Mouse (Mus musculus) CD4-positive naive resting alpha-beta T cell, adult 76 days (primary cell): Measurements from ENCODE around the gene Cebpb. TPM values are rescaled to one million over a fixed set of nuclear protein-coding genes. Genes with fewer than 3 reads are reported as not detected.

ENCODE experiments used
- total RNA-seq: library from RNA; stranded (reverse); gene quantifications from one replicate; pipeline ENCODE4 v1.2.4, GENCODE M21; 2023

Cebpb gene
- 52.7 TPM for total RNA-seq

DNA sequence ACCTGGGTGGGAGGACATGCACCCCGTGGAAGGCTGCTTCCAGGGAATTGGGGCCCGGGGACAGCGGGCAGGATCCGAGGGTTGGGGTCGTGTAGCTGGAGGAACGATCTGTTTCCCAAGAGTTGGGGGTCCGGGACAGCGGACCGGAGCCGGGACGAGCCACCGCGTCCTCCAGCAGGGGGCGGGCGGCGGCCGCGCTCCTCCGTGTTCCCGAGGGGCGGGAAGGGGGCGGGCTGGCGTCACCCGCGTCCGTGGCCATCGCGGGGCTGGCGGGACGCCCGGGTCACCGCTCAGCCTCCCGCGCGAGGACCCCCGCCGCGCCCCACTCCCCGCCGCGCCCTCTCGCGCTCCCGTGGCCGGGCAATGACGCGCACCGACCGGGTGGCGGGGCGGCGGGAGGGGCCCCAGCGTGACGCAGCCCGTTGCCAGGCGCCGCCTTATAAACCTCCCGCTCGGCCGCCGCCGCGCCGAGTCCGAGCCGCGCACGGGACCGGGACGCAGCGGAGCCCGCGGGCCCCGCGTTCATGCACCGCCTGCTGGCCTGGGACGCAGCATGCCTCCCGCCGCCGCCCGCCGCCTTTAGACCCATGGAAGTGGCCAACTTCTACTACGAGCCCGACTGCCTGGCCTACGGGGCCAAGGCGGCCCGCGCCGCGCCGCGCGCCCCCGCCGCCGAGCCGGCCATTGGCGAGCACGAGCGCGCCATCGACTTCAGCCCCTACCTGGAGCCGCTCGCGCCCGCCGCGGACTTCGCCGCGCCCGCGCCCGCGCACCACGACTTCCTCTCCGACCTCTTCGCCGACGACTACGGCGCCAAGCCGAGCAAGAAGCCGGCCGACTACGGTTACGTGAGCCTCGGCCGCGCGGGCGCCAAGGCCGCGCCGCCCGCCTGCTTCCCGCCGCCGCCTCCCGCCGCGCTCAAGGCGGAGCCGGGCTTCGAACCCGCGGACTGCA lies at the start of gene Cebpb:
TSS of gene Cebpb (plus strand) at position 418 of the 954 bp plus-strand sequence.

DNA sequence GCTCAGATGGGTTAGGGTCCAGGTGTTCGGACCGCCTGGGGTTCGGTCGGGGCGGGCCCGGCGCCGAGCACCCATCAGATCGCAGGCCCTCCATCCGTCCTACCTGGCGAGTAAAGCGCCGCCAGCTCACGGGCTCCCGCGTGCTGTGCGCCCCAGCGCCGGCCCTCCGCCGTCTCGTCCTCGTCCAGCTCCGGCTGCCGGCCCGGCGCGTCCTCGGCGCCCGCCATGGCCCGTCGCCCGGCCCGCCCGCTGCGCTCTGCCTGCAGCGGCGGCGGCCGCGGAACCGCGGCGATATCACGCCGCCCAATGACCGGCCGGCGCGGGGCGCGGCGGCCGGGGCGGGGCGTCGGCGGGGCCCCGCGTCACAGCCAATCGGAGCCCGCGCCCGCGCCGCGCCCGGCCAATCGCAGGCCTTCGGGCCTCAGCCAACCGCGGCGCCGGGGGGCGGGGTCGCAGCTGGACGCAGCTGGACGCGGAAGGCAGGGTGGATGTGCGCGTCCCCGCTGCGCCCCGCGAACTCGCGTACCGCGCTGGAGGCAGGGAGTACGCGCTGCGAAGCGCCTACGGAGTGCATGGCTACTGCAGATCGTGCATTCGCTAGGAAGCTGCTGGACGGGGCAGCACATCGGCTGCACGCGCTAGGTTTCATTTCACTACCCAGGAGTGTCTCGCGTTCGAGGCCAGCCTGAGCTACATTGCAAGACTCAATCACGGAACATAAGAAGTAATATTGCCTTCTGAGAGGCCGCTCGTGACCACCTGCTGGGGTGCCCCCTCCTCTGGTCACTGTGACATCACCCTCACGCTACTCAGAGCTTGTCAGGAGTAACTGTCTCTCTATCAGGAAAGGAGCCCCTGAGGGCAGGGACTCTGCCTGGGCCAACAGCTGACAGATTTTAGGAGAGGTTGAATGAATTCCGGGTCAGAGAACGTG lies 27.2 kb upstream of the Cebpb start, which contains the start of gene Gm20431:
TSS of gene Gm20431 (minus strand) at position 227 of the 934 bp plus-strand sequence.

DNA sequence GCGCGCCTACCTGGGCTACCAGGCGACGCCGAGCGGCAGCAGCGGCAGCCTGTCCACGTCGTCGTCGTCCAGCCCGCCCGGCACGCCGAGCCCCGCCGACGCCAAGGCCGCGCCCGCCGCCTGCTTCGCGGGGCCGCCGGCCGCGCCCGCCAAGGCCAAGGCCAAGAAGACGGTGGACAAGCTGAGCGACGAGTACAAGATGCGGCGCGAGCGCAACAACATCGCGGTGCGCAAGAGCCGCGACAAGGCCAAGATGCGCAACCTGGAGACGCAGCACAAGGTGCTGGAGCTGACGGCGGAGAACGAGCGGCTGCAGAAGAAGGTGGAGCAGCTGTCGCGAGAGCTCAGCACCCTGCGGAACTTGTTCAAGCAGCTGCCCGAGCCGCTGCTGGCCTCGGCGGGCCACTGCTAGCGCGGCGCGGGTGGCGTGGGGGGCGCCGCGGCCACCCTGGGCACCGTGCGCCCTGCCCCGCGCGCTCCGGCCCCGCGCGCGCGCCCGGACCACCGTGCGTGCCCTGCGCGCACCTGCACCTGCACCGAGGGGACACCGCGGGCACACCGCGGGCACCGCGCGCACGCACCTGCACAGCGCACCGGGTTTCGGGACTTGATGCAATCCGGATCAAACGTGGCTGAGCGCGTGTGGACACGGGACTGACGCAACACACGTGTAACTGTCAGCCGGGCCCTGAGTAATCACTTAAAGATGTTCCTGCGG lies 945 bp downstream of the Cebpb start, which contains the start of gene Tmem189:
TSS of gene Tmem189 (minus strand) at position 322 of the 718 bp plus-strand sequence.

Other genes starting within 250 kb of the Cebpb start
- 112 TPM for gene Rnf114, start 196.3 kb upstream of the Cebpb start, total RNA-seq
- 47.3 TPM for gene Spata2, start 196.0 kb upstream of the Cebpb start, total RNA-seq
- 2.0 TPM for gene Snai1, start 150.7 kb upstream of the Cebpb start, total RNA-seq
- 91.0 TPM for gene Ube2v1, start 56.8 kb upstream of the Cebpb start, total RNA-seq
- gene Gm20431, start 27.4 kb upstream of the Cebpb start, total RNA-seq: 33.4 TPM
- gene Tmem189, start 907 bp downstream of the Cebpb start, total RNA-seq: 63.2 TPM
- gene Ptpn1, start 243.1 kb downstream of the Cebpb start, total RNA-seq: 131 TPM